Mouse (Mus musculus): ENCODE results near the gene Ccdc85c. TPM values are rescaled to one million over a fixed set of nuclear protein-coding genes. Genes with fewer than 3 reads are reported as not detected.
A peak's percentile ranks its signal among the peaks of the same experiment; 100 is the strongest.

Gene Ccdc85c
- total RNA-seq, 4 experiments from 2014 or later: 41.1 to 49.4 (median 43.5) TPM

DNA sequence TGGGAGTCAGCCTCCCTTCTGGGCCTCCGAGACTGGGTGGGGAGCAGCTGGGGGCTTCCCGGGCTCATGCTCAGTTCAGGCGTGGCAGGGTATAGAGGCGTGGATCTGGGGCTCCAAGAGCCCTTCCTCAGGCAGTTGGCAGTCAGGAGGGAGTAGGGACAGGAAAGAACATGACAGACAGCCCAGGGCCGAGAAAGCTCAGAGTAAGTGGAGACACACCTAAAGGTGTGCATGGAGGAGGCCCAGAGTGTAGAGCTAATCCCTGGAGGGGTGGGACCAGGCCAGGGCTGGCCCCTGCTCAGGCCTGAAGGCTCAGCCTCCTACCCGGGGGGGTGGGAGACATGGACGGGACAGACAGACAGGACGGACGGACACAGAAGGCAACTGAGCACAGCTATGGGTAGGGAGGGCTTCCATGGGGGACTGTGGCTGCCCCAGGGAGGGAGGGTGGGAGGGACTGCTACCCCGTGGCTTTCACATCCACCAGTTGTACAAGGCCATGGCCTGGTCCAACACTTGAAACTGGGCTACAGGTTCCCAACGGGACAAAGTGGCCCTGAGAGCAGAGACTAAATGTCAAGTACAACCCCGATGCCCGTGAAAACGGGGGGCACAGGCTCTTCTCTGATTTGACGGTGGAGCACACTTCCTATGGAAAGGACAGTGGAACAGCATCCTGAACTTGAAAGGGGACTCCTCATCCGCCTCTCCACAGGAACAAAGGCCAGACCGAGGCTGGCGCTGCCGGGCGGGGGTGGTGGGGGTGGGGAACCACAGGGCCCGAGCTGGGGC is 55.2 kb downstream of the Ccdc85c start:
- DNase-seq (ENCODE audit: low spot score in 2 of 2): no peak

DNA sequence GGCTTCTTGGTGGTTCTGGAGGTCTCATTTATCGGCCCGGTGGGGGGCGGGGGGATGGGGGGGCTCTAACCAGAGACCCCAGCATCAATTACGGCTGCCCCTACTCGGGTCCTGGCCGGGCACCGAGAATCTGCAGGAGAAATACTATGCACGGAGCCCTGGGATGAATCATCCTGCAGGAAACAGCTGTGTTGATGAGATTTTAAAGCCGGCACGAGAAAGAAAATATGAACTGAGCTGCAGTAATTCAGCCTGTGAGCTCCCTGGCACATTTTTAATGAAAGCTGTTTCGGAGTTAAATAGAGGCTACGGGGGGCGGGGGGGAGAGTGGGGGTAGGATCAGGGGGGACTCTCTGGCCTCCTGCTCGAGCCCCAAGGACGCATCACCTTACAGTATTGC is 56.1 kb downstream of the Ccdc85c start:
- DNase-seq (ENCODE audit: low spot score in 2 of 2): no peak

DNA sequence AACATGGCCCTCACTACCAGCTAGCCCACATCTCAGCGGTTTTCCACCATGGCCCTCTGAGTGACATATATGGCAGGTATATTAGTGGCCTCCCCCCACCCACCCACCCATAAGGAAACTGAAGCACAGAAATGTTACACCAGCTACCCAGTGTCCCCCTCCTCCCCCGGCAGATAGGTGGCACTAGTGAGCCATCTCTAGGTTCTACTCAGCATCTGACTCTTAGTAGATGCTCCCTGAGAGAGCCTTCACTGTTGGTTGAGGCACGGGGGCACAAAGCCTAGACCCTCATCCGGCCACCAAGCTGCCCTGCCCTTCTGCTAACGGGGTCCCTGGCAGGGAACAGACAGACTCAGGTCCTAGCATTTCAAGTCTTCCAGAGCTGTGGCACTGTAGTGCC is 57.7 kb downstream of the Ccdc85c start:
- DNase-seq (ENCODE audit: low spot score in 2 of 2): no peak

DNA sequence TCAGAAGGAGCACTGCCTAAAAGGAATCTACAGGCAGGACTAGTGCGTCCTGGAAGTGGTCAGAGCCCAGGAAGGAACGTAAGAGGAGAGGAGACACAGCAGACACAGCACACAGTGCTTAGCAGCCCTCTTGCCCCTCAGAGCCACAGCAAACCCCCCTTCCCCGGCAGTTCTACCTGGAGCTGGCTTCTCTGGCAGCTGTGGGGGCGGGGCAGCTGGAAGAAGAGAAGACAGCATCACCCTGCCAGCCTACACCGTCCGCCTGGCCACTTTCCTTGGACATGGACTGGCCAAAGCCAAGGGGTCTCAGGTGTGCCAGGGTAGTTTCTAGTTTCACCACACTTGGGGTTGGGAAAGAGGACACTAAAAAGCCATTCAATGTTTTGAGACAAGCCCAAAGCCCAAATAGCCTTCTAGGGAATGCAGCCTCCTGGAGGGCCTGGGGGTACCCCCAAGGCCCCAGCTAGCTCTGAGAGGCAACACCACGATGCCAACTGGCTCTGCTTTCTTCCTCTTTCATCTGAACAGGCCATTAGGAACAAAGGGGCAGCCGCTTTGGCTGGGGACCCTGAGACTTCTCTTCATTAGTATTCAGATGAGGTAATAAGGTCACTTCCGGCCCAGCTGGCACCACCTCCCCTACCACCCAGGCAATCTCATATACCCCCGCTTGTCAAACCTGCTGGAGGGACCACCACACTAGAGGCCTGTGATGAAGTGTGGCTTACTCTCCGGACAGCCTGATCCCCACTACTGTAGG is 58.4 kb downstream of the Ccdc85c start:
- DNase-seq (ENCODE audit: low spot score in 2 of 2): peak in 1 of 2 experiments; percentile 52

DNA sequence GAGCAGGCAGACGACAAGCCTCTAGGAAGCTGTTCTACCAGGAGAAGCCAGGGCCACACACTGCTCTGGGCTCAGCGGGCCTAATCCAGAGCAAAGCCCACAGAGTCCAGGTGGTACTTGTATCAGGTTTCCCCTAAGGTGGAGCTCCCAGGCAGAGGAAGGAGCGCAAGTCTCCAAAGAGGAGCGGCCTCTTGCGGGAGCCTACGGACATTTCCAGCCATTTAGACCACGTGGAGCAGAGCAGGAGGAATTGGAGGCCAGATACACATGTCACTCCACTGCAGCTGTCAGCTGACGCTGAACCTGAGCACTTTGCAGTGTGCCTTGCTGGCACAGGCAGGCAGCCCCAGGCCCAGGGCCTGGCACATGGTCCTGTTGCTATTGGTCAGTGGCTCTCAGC is 60.1 kb downstream of the Ccdc85c start:
- DNase-seq (ENCODE audit: low spot score in 2 of 2): peak in 1 of 2 experiments; percentile 50

DNA sequence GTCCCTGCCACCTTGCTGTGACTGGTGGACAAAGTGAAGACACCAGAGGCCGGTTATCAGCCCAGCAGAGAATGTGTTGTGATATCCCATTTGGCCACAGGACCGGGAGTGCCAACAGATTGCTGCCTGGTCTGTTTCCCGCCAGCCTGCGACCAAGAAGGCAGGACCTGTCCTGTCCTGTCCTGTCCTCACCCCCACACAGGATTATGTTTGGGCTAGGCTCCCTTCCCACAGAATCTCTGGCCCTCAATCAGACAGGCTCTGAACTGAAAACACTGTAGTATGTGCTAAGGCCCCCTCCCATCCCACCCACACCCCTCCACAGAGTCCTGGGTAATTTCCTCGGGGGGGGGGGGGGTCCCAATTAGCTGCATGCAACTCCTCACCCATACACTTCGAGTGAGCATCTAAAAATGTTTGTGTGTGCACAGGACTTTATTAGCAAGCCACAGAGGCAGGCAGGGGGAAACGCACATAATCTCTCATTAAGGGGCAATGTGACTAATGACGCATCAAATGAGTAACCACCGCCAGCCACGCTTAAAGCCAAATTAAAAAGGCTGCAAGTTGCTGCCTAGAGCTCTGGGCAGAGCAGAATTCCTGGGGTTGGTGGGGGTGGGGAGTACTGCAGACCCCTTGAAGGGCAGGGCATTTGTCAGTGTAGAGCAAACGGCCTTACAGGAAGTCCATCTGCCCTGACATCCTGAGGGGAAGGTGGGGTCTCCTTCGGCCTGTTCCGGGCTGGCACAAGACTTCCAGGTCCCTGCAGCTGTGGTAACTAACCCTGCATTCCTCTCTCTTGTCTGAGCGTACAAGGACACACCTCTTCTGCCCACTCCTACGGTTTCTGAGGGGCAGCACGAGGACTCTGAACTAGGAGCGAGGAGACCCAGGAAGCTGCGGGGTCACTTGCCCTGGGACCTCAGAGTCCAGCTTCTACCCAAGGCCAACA is 61.9 kb downstream of the Ccdc85c start:
- no peak for DNase-seq (ENCODE audit: low spot score in 2 of 2)

DNA sequence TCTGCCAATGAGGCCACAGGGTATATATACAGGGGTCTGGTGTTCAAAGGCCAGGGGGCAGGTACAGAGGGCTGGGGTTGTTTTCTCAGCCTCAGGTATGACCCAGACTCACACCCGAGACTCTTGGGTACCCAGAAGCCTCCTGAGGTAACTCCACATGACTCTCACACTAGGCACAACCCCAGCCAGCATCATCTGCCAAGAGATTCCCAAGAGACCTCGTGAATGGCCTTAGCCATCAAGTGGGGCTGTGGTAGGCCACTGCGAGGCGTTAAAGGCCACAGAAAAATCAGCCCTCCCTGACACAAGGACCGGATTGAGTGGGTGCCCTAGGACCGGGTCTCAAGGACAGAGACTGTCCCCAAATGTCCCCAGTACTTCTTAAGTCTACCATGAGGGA is 62.7 kb downstream of the Ccdc85c start:
- no peak for DNase-seq (ENCODE audit: low spot score in 2 of 2)

DNA sequence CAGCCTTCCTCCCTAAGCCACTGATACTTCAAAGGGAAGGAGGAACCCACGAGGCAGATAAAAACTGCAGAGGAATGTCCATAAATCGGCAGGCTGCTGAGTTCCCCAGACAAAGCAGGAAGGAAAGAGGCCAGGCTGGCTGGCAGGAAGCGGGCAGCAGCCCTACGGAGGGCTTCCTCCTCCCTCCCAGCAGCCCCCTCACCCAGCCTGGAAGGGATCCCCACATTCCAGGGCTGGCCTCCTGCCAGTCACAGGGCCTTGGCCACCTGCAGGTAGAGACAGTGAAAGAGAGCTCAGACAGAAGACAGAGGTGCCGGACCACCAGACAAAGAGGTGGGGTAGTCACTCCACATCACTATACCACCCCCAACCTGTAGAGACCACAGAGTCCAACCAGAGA is 63.2 kb downstream of the Ccdc85c start:
- no peak for DNase-seq (ENCODE audit: low spot score in 2 of 2)

DNA sequence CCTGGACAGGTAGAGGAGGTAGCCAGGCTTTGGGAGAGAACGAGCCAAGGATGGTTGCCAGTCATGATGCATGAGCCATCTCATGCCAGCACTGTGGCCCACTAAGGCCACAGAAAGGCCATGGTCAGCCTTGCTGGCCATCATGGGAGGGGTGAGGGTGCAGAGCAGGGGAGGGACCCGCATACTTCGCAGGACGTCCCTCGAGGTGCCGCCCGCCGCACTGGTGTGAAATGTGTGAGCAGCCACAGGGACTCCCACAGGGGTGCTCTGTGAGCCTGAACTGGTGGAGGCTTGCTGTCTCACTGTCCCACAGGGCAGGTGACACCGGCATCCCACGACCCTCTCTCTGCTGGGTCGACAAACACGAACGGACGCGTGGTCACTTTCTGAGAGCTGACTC is 64.6 kb downstream of the Ccdc85c start:
- no peak for DNase-seq (ENCODE audit: low spot score in 2 of 2)

DNA sequence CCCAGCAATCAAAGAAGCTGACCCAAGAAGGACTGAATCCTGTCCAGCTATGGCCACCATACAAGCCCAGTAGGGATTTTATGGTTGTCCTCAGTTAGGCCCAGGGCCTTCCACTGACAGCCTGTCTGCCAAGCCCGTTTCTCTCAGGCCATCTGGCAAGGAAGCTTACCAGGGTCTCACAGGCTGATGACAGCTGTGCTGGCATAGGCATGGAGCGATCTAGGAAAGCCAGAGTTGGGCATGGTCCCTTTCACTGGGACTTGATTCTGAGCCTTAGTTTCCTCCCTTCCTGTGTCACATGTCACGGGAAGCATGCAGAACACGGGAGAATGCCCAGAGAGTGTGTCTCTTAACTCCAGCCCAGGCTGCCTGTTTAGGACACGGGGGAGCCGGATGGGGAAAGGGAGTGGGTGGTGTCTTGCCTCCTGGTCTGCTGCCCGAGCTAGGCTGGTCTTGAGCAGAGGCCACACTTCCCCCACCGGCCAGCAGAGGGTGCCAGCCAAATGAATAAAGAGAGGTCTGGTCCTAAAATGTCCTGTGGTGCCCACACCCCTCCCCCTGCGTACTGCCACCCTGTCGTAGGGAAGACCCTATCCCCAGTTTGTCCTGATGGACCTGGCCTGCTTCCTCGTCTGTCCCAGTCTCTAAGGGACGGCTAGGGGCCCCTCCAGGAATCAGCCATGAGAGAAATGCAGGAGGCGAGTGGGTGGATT is 66.3 kb downstream of the Ccdc85c start:
- DNase-seq (ENCODE audit: low spot score in 2 of 2): peak; percentile 52 to 63

DNA sequence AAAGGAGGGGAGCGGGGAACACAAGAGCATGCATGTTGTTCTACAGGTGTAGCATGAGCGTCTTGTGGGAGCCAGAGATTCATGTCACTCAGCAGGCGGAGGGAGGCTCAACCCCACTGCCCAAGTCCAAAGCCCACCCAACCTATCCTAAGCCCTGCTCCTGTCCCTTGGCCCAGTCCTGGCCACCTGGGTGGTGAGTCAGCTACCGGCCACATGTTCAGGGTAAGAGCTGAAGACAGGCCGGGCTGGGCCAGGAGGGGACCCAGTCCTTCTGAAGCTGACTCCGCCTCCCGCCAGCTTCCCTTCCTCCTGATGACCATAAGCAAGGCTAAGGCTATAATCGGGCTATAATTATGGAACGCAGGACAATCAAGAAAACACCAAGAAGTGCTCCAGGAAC is 67.0 kb downstream of the Ccdc85c start:
- DNase-seq (ENCODE audit: low spot score in 2 of 2): no peak

DNA sequence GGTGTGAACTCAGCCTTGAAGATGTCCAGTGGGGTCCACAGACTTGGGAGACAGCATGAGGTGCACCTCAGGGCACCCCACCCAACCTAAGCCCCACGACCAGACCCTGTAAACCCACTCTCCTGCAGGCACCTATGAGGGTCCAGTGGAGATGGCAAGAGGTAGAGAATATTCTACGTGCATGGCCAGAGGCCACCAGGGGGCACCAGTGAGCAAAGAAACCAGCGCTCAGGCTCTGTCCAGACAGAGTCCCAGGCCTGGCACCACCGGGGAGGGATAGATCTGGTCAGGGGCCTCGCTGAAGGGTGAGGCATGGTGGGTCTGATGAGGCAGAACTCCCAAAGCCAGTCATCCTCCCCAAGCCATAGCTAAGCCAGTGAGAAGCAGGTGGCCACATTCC is 68.6 kb downstream of the Ccdc85c start:
- DNase-seq (ENCODE audit: low spot score in 2 of 2): peak; percentile 45 to 57

DNA sequence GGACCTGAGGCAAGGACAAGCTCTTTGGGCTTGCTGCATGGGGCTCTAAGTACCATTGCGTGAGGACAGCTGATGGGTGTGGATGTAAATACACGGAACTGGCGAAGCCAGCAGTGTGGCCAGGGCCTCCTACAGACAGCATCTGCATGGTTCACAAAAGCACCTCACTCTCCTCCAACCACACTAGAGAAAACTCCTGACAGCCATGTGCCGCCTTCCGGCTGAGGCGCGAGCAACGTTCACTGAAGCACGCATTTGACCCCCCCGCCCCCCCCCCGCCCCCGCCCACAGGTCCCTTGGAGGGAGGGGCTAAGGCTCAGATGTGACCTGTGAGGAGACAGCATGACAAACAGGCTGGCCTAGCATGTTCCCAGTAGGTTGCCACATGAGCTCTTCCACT is 70.2 kb downstream of the Ccdc85c start:
- DNase-seq (ENCODE audit: low spot score in 2 of 2): no peak

GRCm38 (mm10) chr12:108203895-108204294 is 71.3 kb downstream of the Ccdc85c start:
- no peak for DNase-seq (ENCODE audit: low spot score in 2 of 2)

DNA sequence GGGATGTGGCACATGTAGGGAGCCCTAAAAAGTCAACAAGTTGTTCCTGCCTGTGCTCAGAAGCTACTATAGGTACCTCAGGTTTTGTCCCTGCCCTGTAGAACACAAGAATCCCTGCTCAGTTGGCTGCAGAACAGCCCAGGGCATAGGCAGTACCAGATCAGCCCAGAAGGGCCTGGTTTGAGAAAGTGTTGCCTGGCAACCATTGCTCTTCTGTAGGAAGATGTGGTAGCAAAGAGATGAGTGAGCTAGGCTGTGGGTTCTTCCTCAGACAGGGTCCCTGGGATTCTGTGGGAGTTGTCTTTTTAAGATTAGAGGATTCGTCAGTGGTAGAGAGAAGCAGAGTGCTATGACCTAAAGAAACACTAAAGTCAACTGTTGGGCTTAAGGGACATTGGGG is 75.1 kb downstream of the Ccdc85c start:
- DNase-seq (ENCODE audit: low spot score in 2 of 2): no peak

DNA sequence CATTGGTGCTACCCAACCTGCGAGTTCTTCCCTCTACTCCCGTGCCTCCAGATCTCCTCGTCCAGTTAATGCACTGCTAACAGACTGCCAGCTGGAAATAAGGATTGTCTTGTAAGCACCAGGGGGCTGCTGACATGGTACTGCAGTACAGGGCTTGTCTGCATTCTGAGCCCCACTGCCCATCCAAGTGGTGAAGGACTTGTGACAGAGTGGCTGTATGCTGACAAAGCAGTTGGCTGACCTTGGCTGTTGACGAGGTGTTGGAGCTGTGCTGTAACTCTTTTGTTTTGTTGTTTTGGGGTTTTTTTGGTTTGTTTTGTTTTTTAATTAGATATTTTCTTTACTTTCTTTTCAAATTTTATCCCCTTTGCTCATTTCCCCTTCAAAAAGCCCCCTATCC is 76.8 kb downstream of the Ccdc85c start:
- no peak for DNase-seq (ENCODE audit: low spot score in 2 of 2)

- DNase-seq (ENCODE audit: low spot score in 2 of 2): no peak
These were observed 79.5 kb downstream of the Ccdc85c start for GRCm38 (mm10) chr12:108195761-108196160.

- no peak for DNase-seq (ENCODE audit: low spot score in 2 of 2)
These were observed 81.3 kb downstream of the Ccdc85c start for GRCm38 (mm10) chr12:108193878-108194277.

DNA sequence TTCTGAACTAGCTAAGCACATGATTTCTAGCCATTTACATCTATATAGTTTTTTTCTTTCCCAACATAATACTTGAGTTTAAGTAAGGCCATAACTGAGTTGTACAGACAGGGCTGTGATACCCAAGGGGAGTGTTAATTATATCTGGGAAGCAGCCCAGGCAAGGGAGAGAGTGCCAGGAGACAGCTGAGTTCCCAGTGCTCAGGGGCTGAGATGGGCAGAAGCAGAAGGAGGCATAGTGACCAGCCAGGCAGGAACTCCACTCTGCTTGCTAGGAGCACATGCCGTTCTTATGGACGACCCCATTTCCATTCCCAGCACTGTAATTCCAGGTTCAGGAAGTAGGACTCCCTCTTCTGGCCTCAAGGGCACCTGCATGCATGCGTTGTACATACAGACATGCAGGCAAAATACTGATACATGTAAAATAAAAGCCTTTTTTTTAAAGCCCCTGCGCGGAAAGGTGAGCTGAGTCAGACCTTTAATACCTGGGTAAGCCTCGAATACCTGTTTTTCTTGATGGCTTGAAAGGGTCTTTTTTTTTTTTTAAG is 87.6 kb downstream of the Ccdc85c start:
- peak; percentile 74 to 77 for DNase-seq (ENCODE audit: low spot score in 2 of 2)

- peak in 1 of 2 experiments; percentile 34 for DNase-seq (ENCODE audit: low spot score in 2 of 2)
These were observed 93.5 kb downstream of the Ccdc85c start for GRCm38 (mm10) chr12:108181716-108182115.

Measured in gastrocnemius, adult 8-10 months (tissue).